Mouse (Mus musculus): ENCODE results near the gene Olfr1013. TPM values are rescaled to one million over a fixed set of nuclear protein-coding genes. Genes with fewer than 3 reads are reported as not detected.

Olfr1013 gene
- total RNA-seq (2014; rRNA removed; ENCODE audit: low replicate concordance) (not detected in 2 replicates), polyA plus RNA-seq (2015; fragmentation: Nextera tagmentation; extraction: Ambion mirVana) (not detected in 2 replicates)

GRCm38 (mm10) chr2:85766798-85767197, at the start of gene Olfr1013:
Olfr1013 (plus strand) TSS chr2:85767098.
- DNase-seq (ENCODE audit: low spot score) (no peak), ATAC-seq (ENCODE audit: insufficient read depth, low read depth) (no peak)
- no peak for TF ChIP-seq CTCF (IDR thresholded peaks at IDR 0.05; ENCODE audit: low read depth)
- no peak for TF ChIP-seq EP300 (IDR thresholded peaks at IDR 0.05; ENCODE audit: low read depth)
- H3K9ac ChIP-seq (replicated peaks; ENCODE audit: low read depth, low read length) = no peak within 1 kb of the TSS
- no peaks in the 10 kb centered on the region for H3K9me3 ChIP-seq (replicated peaks; ENCODE audit: control insufficient read depth, low read length)
- no peaks in the 10 kb centered on the region for H3K27me3 ChIP-seq (ENCODE audit: control insufficient read depth, insufficient read depth, low read length)
- no peak within 1 kb of the TSS for H3K4me3 ChIP-seq (ENCODE audit: low read depth, low read length)
- no peak within 1 kb of the TSS for H3K27ac ChIP-seq (ENCODE audit: low read depth)
- H3K4me1 ChIP-seq (ENCODE audit: control insufficient read depth, insufficient read depth) = no peaks in the 10 kb centered on the region
- no peaks in the 10 kb centered on the region for H3K36me3 ChIP-seq (replicated peaks; ENCODE audit: control insufficient read depth, insufficient read depth, low read length)
- no peak within 1 kb of the TSS for H3K4me2 ChIP-seq (ENCODE audit: low read depth, low read length)

GRCm38 (mm10) chr2:85725793-85726192, 41.1 kb upstream of the Olfr1013 start:
- Histone ChIP-seq H3K9ac (replicated peaks; ENCODE audit: low read depth, low read length) (no peak overlapping the region), H3K4me1 (ENCODE audit: control insufficient read depth, insufficient read depth) (no peaks in the 10 kb centered on the region), H3K4me3 (ENCODE audit: low read depth, low read length) (no peak overlapping the region), H3K27ac (ENCODE audit: low read depth) (no peak overlapping the region), H3K9me3 (replicated peaks; ENCODE audit: control insufficient read depth, low read length) (no peaks in the 10 kb centered on the region), H3K36me3 (replicated peaks; ENCODE audit: control insufficient read depth, insufficient read depth, low read length) (no peaks in the 10 kb centered on the region), H3K4me2 (ENCODE audit: low read depth, low read length) (no peak overlapping the region), H3K27me3 (ENCODE audit: control insufficient read depth, insufficient read depth, low read length) (no peaks in the 10 kb centered on the region)
- ATAC-seq (ENCODE audit: insufficient read depth, low read depth) (no peak), DNase-seq (ENCODE audit: low spot score) (peak; percentile 37)
- TF ChIP-seq CTCF (IDR thresholded peaks at IDR 0.05; ENCODE audit: low read depth) = peak; percentile 72
- TF ChIP-seq EP300 (IDR thresholded peaks at IDR 0.05; ENCODE audit: low read depth) = no peak
- WGBS = 7% methylated on average over 3 of the region's 3 CpGs

GRCm38 (mm10) chr2:85753822-85754221, 13.1 kb upstream of the Olfr1013 start:
- H3K4me1 ChIP-seq (ENCODE audit: control insufficient read depth, insufficient read depth) = no peaks in the 10 kb centered on the region
- H3K36me3 ChIP-seq (replicated peaks; ENCODE audit: control insufficient read depth, insufficient read depth, low read length) = no peaks in the 10 kb centered on the region
- no peak overlapping the region for H3K27ac ChIP-seq (ENCODE audit: low read depth)
- TF ChIP-seq CTCF (IDR thresholded peaks at IDR 0.05; ENCODE audit: low read depth) = no peak
- TF ChIP-seq EP300 (IDR thresholded peaks at IDR 0.05; ENCODE audit: low read depth) = no peak
- H3K4me3 ChIP-seq (ENCODE audit: low read depth, low read length) = no peak overlapping the region
- no peaks in the 10 kb centered on the region for H3K9me3 ChIP-seq (replicated peaks; ENCODE audit: control insufficient read depth, low read length)
- DNase-seq (ENCODE audit: low spot score) (no peak), ATAC-seq (ENCODE audit: insufficient read depth, low read depth) (no peak)
- WGBS = 69% methylated on average over 4 of the region's 4 CpGs
- H3K4me2 ChIP-seq (ENCODE audit: low read depth, low read length) = no peak overlapping the region
- H3K9ac ChIP-seq (replicated peaks; ENCODE audit: low read depth, low read length) = no peak overlapping the region
- no peaks in the 10 kb centered on the region for H3K27me3 ChIP-seq (ENCODE audit: control insufficient read depth, insufficient read depth, low read length)

DNA sequence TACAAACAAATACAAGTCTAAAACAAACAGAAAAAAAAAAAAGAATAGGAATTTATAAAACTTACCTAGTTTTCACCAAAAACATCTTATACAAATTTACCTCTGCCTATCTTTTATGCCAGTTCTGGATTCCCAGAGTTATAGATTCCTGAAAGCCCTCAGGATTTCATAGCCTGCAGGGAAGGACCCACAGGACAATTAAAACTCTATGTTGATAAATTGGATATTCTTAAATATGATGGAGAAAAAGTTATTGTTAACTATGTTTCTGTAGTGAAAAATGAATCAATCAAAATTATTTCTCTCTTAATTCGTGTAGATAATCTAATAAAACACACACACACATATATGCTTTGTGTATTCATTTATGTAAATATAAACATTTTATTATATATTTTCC, 4.2 kb upstream of the Olfr1013 start, which contains the start of gene Olfr1012:
Gene Olfr1012, minus strand, starts transcription at position 101 of the 400 bp plus-strand sequence.
- WGBS = 37% methylated on average over 1 of the region's 1 CpGs
- no peaks in the 10 kb centered on the region for H3K36me3 ChIP-seq (replicated peaks; ENCODE audit: control insufficient read depth, insufficient read depth, low read length)
- no peak within 1 kb of the TSS for H3K27ac ChIP-seq (ENCODE audit: low read depth)
- ATAC-seq (ENCODE audit: insufficient read depth, low read depth) = no peak
- no peak within 1 kb of the TSS for H3K9ac ChIP-seq (replicated peaks; ENCODE audit: low read depth, low read length)
- no peak for TF ChIP-seq CTCF (IDR thresholded peaks at IDR 0.05; ENCODE audit: low read depth)
- TF ChIP-seq EP300 (IDR thresholded peaks at IDR 0.05; ENCODE audit: low read depth) = no peak
- H3K27me3 ChIP-seq (ENCODE audit: control insufficient read depth, insufficient read depth, low read length) = no peaks in the 10 kb centered on the region
- H3K4me2 ChIP-seq (ENCODE audit: low read depth, low read length) = no peak within 1 kb of the TSS
- no peaks in the 10 kb centered on the region for H3K4me1 ChIP-seq (ENCODE audit: control insufficient read depth, insufficient read depth)
- no peak within 1 kb of the TSS for H3K4me3 ChIP-seq (ENCODE audit: low read depth, low read length)
- DNase-seq (ENCODE audit: low spot score) = no peak
- no peaks in the 10 kb centered on the region for H3K9me3 ChIP-seq (replicated peaks; ENCODE audit: control insufficient read depth, low read length)

- no peak for ATAC-seq (ENCODE audit: insufficient read depth, low read depth)
- Histone ChIP-seq H3K4me1 (ENCODE audit: control insufficient read depth, insufficient read depth) (no peaks in the 10 kb centered on the region), H3K4me2 (ENCODE audit: low read depth, low read length) (no peak within 1 kb of the TSS), H3K27ac (ENCODE audit: low read depth) (no peak within 1 kb of the TSS), H3K36me3 (replicated peaks; ENCODE audit: control insufficient read depth, insufficient read depth, low read length) (no peaks in the 10 kb centered on the region), H3K27me3 (ENCODE audit: control insufficient read depth, insufficient read depth, low read length) (no peaks in the 10 kb centered on the region), H3K9me3 (replicated peaks; ENCODE audit: control insufficient read depth, low read length) (no peaks in the 10 kb centered on the region), H3K4me3 (ENCODE audit: low read depth, low read length) (no peak within 1 kb of the TSS), H3K9ac (replicated peaks; ENCODE audit: low read depth, low read length) (no peak within 1 kb of the TSS)
- TF ChIP-seq EP300 (IDR thresholded peaks at IDR 0.05; ENCODE audit: low read depth) (no peak), CTCF (IDR thresholded peaks at IDR 0.05; ENCODE audit: low read depth) (no peak)
- no peak for DNase-seq (ENCODE audit: low spot score)
Measured at GRCm38 (mm10) chr2:85772413-85772812, 5.5 kb downstream of the Olfr1013 start, which contains the start of gene Olfr1014. Olfr1014 (plus strand) TSS chr2:85772713.

DNA sequence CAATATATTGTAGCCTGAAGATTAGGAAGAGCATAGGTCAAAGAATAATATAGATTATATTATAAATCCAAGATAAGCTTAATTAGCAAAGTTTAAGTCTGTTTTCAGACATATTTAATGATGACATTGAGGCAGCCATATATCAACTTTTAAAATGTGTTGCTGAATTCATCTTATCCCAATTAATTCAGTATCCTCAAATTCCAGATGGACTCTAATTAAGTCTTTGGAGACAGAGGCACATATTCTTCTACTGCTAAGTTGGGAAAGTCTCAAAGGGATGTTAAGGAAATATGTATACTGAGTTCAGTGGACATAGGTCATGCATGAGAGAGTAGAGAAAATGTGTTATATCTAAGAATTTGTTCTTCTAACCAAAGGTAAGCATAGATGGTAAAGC, 14.8 kb downstream of the Olfr1013 start, which contains the start of gene Olfr1015:
Gene Olfr1015, plus strand, starts transcription at position 301 of the 400 bp plus-strand sequence.
- ATAC-seq (ENCODE audit: insufficient read depth, low read depth) = no peak

More for the DNA sequence above, 14.8 kb downstream of the Olfr1013 start, which contains the start of gene Olfr1015:
- TF ChIP-seq EP300 (IDR thresholded peaks at IDR 0.05; ENCODE audit: low read depth) (no peak), CTCF (IDR thresholded peaks at IDR 0.05; ENCODE audit: low read depth) (no peak)
- Histone ChIP-seq H3K4me1 (ENCODE audit: control insufficient read depth, insufficient read depth) (no peaks in the 10 kb centered on the region), H3K36me3 (replicated peaks; ENCODE audit: control insufficient read depth, insufficient read depth, low read length) (no peaks in the 10 kb centered on the region), H3K27ac (ENCODE audit: low read depth) (no peak within 1 kb of the TSS), H3K9me3 (replicated peaks; ENCODE audit: control insufficient read depth, low read length) (no peaks in the 10 kb centered on the region), H3K4me3 (ENCODE audit: low read depth, low read length) (no peak within 1 kb of the TSS), H3K9ac (replicated peaks; ENCODE audit: low read depth, low read length) (no peak within 1 kb of the TSS), H3K27me3 (ENCODE audit: control insufficient read depth, insufficient read depth, low read length) (no peaks in the 10 kb centered on the region), H3K4me2 (ENCODE audit: low read depth, low read length) (no peak within 1 kb of the TSS)
- DNase-seq (ENCODE audit: low spot score) = no peak
